Mouse (Mus musculus): ENCODE measurements around the gene Zdhhc19.

The Zdhhc19 gene

GRCm38 (mm10) chr16:32608712-32609400 lies 112.8 kb downstream of the Zdhhc19 start, which contains the start of gene Tfrc:
Gene Tfrc, plus strand, starts transcription at chr16:32608920.
- CTCF ChIA-PET, result interaction anchor here (0.7 kb wide), 1 partner anchor 25 kb away, joined by 5 read pairs; no protein-coding TSS in a partner anchor

GRCm38 (mm10) chr16:32609401-32609779 lies 113.3 kb downstream of the Zdhhc19 start:
- CTCF ChIA-PET, result interaction anchor here (0.7 kb wide), 1 partner anchor 61 kb away, joined by 6 read pairs; no protein-coding TSS in a partner anchor

GRCm38 (mm10) chr16:32610460-32611255 lies 114.6 kb downstream of the Zdhhc19 start:
- CTCF ChIA-PET, result interaction anchor here (0.6 kb wide), 1 partner anchor 1180 kb away, joined by 3 read pairs; no protein-coding TSS in a partner anchor
